Mouse (Mus musculus) sigmoid colon, adult 10 weeks (tissue): Measurements from ENCODE around the gene Eif3m. TPM values are rescaled to one million over a fixed set of nuclear protein-coding genes. Genes with fewer than 3 reads are reported as not detected.

Experiments
- polyA plus RNA-seq: library from polyadenylated mRNA; stranded (reverse); fragments of 350-450 nt; fragmentation: Illumina TruSeq; extraction: RNeasy Lipid Tissue Mini Kit (QIAGEN cat#74804); gene quantifications from one replicate; pipeline ENCODE4 v1.2.3, GENCODE M21; 2014; ENCODE audit warnings: low read depth, low replicate concordance

Gene Eif3m
- 438 TPM for polyA plus RNA-seq

GRCm38 (mm10) chr2:105016967-105017287 lies at the start of gene Eif3m:
Gene Eif3m, minus strand, starts transcription at chr2:105017080.

Other genes with a start within 250 kb of the Eif3m start
- 27.6 TPM for gene Qser1, start 200.3 kb downstream of the Eif3m start, polyA plus RNA-seq
- 3.8 TPM for gene Prrg4, start 167.2 kb downstream of the Eif3m start, polyA plus RNA-seq
- gene Ccdc73, start 149.3 kb downstream of the Eif3m start, polyA plus RNA-seq, result 21.2 TPM
- not detected for gene Gm11060, start 74.9 kb upstream of the Eif3m start, polyA plus RNA-seq
- 1.3 TPM for gene Wt1, start 109.4 kb upstream of the Eif3m start, polyA plus RNA-seq
- not detected for gene Them7, start 207.2 kb upstream of the Eif3m start, polyA plus RNA-seq